ENCODE assay signal across 25 mouse cellular contexts in genomic region chr8:48783308-48783707, GRCm38 (mm10).
DNase-seq lines count a peak whose midpoint lies in the region; ATAC-seq lines count a peak whose summit lies in the region.
"Had no signal": no experiment of that assay in that cellular context is flagged by ENCODE, and none has a peak within 500 bp of the region (broad histone marks: within the 10 kb centered on the region; RNA-seq: fewer than 3 reads in every experiment).

No protein-coding gene starts in this region.

- no peaks in the 10 kb centered on the region for H3K36me3 ChIP-seq in neural tube, embryonic 13.5 days
- H3K36me3 ChIP-seq in hindbrain, embryonic 12.5 days, result 0 out of 2 replicates have a peak, but pooled peaks cover 3% of the 10 kb centered on the region
- H3K36me3 ChIP-seq: embryonic facial prominence, embryonic 15.5 days; forebrain, embryonic 12.5 days; G1E had no signal

- DNase-seq in adrenal gland, postnatal 14 days, result peak; percentile 42
- no peak for DNase-seq in adrenal gland, postnatal 10 days
- no peak for DNase-seq in neural tube, embryonic 10.5 days (ENCODE audit: extremely low spot score, low spot score)
- DNase-seq: adrenal gland, adult 2 months; adrenal gland, postnatal 25 days; B cell, adult 2 months; cerebellum, adult 11 months; cerebellum, adult 18-20 months; cerebellum, adult 8-10 months; cerebellum, adult 9-11 months; cerebellum, postnatal 14 days; cerebellum, postnatal 36 days; embryo, embryonic 11 days had no signal

- peaks cover 25% of the 10 kb centered on the region for H3K4me1 ChIP-seq in neural tube, embryonic 13.5 days (replicated peaks)
- peaks cover 6% of the 10 kb centered on the region; the same call in 1 of the 2 replicates for H3K4me1 ChIP-seq in hindbrain, embryonic 12.5 days

- H3K4me3 ChIP-seq in neural tube, embryonic 13.5 days, result no peak overlapping the region
- H3K4me3 ChIP-seq in hindbrain, embryonic 12.5 days, result no peak overlapping the region
- H3K4me3 ChIP-seq: embryonic facial prominence, embryonic 13.5 days; embryonic facial prominence, embryonic 15.5 days; erythroblast, embryonic 14.5 days; forebrain, embryonic 10.5 days; forebrain, embryonic 12.5 days had no signal

- H3K4me2 ChIP-seq in neural tube, embryonic 13.5 days, result no peak overlapping the region
- no peak overlapping the region for H3K4me2 ChIP-seq in hindbrain, embryonic 12.5 days (replicated peaks)
- H3K4me2 ChIP-seq: embryonic facial prominence, embryonic 13.5 days; embryonic facial prominence, embryonic 15.5 days; forebrain, embryonic 12.5 days had no signal

- H3K27ac ChIP-seq in neural tube, embryonic 13.5 days (replicated peaks), result no peak overlapping the region
- no peak overlapping the region for H3K27ac ChIP-seq in hindbrain, embryonic 12.5 days
- H3K27ac ChIP-seq: embryonic facial prominence, embryonic 13.5 days; embryonic facial prominence, embryonic 15.5 days; forebrain, embryonic 10.5 days; forebrain, embryonic 12.5 days had no signal

- WGBS in neural tube, embryonic 13.5 days, result 59% methylated on average over 9 of the region's 9 CpGs
- 92% methylated on average over 9 of the region's 9 CpGs for WGBS in hindbrain, embryonic 12.5 days

- no peaks in the 10 kb centered on the region for H3K9me3 ChIP-seq in neural tube, embryonic 13.5 days
- H3K9me3 ChIP-seq in hindbrain, embryonic 12.5 days (replicated peaks), result no peaks in the 10 kb centered on the region
- H3K9me3 ChIP-seq: embryonic facial prominence, embryonic 13.5 days; embryonic facial prominence, embryonic 15.5 days; forebrain, embryonic 12.5 days had no signal

- H3K27me3 ChIP-seq in neural tube, embryonic 13.5 days, result no peaks in the 10 kb centered on the region
- H3K27me3 ChIP-seq in hindbrain, embryonic 12.5 days, result no peaks in the 10 kb centered on the region
- H3K27me3 ChIP-seq: CH12.LX; embryonic facial prominence, embryonic 13.5 days; embryonic facial prominence, embryonic 15.5 days had no signal

- peak; percentile 56 for ATAC-seq in neural tube, embryonic 13.5 days (ENCODE audit: low read depth)
- ATAC-seq in hindbrain, embryonic 12.5 days (ENCODE audit: low FRiP score), result no peak
- ATAC-seq: CD4-positive, CD25-positive, alpha-beta regulatory T cell, adult 4 months; forebrain, embryonic 14.5 days; forebrain, embryonic 16.5 days had no signal

- H3K9ac ChIP-seq in neural tube, embryonic 13.5 days, result no peak overlapping the region
- H3K9ac ChIP-seq in hindbrain, embryonic 12.5 days, result no peak overlapping the region
- H3K9ac ChIP-seq: embryonic facial prominence, embryonic 13.5 days; embryonic facial prominence, embryonic 15.5 days; forebrain, embryonic 12.5 days had no signal
